Mouse (Mus musculus) 3T3-L1 (cell line): Measurements from ENCODE around the gene Gm49380.
A peak's percentile ranks its signal among the peaks of the same experiment; 100 is the strongest.

Source experiments
- DNase-seq: peaks from one replicate; pipeline ENCODE4 v3.0.0-alpha.2; 2015; ENCODE audit warnings: low read depth, low spot score

Gm49380 gene

DNA sequence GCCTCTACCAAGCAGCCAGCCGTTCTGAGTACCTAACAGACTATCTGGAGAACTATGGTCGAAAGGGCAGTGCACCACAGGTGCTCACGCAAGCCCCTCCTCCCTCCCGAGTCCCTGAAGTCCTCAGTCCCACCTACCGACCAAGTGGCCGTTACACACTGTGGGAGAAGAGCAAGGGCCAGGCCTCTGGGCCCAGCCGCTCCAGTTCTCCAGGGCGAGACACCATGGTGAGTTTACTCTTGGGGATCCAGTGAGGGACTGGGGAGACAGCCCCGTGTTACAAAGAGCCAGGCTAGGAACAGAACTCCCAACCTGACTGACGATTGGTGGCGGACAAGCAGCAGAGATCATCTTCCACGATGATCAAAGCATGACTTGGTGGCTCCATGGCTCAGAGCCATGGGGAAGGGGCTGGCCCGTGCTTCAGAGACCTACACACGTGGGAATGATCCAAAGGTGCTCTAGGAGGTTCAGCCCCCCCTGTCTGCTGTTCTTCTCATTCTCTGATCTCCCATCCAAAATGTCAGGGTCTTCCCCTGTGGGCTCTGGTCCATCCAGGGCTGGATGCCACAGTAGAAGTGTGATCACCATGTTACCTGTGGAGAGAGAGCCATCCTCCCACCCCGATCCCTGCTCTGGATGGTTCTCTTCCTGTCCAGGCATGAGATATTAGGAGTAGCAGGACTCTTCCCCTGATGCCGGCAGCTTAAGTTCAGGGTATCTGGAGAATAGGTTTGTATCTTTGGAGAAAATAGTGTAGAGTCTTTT lies 37.1 kb downstream of the Gm49380 start:
- DNase-seq = no peak

DNA sequence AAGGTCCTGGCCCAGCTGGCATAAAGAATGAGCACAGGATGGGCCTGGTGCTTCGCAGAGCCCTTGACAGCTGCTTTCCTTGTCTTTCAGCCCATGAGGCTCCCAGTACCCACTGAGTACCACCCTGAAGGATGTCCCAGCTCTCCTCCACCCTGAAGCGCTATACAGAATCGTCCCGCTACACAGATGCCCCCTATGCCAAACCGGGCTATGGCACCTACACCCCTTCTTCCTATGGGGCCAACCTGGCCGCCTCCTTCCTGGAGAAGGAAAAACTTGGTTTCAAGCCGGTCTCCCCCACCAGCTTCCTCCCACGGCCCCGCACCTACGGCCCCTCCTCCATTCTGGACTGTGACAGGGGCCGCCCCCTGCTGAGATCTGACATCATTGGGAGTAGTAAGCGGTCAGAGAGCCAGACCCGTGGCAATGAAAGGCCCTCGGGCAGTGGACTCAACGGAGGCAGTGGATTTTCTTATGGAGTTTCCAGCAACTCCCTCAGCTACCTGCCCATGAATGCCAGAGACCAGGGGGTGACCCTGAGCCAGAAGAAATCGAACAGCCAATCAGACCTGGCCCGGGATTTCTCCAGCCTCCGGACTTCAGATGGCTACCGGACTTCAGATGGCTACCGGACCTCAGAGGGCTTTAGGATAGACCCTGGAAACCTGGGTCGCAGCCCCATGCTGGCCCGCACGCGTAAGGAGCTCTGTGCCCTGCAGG lies 37.9 kb downstream of the Gm49380 start:
- no peak for DNase-seq

GRCm38 (mm10) chr9:44074395-44075275 lies 38.7 kb downstream of the Gm49380 start:
- DNase-seq = peak; percentile 37

DNA sequence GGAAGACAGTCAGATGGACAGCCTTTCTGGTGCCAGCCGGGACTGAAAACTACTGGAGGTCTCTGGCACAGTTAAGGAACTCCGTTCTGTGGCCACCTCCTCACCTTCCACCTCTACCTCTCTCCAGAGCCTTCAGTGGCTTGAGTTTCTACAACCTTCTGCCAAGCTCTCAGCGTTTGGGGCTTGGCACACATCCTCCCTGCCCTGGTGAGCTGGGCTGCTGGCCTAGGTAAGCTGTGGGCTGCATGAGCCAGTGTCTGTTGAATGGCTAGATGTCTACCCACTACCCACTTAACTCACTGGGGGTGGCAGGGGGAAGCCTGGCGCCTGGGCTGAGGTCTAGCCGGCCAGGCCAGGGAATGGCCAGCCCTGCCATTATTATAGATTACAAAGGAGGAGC lies 40.2 kb downstream of the Gm49380 start:
- DNase-seq = no peak

GRCm38 (mm10) chr9:44072599-44072915 lies 40.7 kb downstream of the Gm49380 start:
- DNase-seq = peak; percentile 34

- DNase-seq = no peak
Observed at GRCm38 (mm10) chr9:44071914-44072598, 41.2 kb downstream of the Gm49380 start.

DNA sequence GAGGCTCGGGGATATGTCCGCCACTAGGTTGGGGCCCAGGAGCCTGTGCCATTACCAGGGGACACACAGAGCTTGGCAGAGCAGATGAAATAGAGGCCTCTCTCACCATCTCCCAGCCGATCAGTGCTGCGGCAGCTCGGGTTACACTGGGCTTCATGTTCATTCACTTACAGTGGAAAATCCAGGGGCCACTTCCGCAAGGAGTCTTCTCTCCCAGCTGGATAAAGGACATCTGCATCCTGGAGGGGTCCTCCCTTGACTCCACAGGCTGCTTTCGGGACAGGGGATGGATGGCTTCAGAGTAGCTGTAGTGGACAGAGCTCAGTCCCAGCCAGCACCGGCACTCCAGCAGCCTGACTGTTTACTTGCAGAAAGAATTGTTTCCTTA lies 42.5 kb downstream of the Gm49380 start:
- DNase-seq = no peak

- DNase-seq = no peak
Observed at GRCm38 (mm10) chr9:44070113-44070843, 43.0 kb downstream of the Gm49380 start.

DNA sequence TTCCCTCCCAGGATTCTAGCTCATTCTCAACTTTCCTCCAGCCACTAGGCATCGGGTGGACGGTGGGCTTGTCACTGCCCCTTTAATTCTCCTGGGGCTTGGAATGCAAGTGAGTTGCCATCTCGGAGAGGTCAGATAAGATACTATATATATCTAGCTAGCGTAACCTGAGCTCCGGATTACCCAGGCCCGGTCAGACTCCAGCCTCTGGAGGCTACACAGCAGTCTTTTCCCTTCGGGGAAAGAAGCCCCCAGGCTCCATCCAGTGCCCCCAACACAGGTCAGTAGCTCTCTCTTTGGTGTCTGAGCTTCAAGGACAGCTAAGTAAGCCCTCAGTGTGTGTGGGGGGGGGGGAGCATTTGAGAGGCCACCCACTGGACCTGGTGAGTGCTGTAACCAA lies 44.0 kb downstream of the Gm49380 start:
- DNase-seq = no peak

DNA sequence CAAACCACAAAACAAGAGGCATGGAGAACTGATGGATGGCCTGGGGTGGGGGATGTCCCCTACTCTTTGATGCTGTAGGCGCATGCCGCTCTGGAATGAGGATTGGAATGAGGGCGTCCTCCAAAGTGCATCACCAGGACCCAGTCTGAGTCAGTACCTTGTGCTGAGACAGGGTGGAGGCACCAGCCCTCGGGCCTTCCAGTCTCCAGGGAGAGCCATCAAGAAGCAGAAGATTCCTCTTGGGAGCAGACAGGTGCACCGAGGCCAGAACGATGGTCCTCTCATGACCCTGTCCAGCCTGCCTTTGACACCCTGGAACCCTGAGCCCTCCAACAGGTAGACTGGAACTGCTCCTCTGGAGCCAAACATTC lies 45.4 kb downstream of the Gm49380 start:
- DNase-seq = peak; percentile 41

DNA sequence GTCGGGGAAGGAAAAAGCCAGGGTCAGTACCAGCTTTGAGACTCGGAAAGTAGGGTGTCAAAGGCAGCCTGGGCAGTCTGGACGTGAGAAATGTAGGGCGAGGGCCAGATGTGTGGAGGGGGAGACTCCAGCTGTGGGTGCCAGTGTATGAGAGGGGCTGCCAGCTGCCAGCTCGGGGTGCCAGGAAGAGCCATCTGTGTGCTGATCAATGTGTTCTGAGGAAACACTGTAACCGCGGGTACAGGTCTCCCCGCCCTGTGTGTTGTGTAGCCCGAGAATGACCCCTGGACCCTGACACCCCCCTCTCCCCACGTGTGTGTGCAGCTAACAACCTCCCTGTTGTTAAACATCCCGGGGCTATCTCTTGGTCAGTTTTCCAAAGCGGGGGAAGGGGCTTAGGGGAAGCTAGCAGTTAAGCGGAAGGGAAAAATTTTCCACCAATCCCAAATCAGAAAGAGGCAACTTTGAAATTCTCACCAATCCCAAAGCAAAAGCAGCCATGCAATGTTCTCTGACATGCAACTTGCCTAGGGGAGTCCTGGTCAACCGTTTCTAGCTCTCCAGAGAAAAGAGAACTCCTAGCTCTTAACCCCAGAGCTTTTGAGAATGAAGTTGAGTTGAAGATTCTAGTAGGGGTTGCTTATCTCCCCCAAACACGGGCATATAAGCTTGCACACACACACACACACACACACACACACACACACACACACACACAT lies 45.9 kb downstream of the Gm49380 start:
- DNase-seq = no peak

GRCm38 (mm10) chr9:44066785-44067225 lies 46.5 kb downstream of the Gm49380 start, which contains the start of gene Usp2:
TSS of gene Usp2 (plus strand) at chr9:44067021.
- peak; percentile 96 for DNase-seq

DNA sequence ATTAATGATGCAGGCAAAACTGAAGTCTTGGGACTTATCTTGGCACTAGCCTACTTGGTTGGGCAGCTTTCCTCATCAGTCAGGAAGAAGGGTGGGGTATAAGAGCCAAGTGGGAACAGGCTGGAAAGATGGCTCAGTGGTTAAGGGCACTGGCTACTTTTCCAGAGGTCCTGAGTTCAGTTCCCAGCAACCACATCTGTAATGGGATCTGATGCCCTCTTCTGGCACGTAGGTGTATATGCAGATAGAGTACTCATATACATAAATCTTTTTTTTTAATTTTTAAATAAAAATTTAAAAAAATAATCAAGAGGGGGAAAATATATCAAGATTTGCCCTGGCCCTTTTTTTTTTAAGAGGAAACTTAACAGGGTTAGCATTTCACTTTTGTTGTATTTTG lies 48.1 kb downstream of the Gm49380 start:
- DNase-seq = no peak

GRCm38 (mm10) chr9:44058606-44059005 lies 54.7 kb downstream of the Gm49380 start:
- DNase-seq = peak; percentile 71

DNA sequence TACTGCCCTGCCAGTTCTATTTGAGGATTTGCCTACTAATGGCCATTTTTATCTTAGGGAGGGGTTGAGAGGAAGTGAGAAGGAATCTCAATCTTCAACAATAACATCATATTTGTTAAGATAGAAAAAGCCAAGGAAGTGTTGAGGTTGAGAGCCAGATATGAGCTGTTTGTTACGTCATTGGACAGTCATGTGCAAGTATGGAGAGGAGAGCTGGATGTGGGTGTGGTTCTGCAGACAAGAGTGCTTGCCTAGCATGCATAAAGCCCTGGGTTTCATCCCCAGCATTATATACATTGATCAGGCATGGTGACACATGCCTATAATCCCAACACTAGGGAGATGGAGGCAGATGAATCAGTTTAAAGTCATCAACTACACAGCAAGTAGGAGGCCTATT lies 59.4 kb downstream of the Gm49380 start:
- DNase-seq = peak; percentile 63

DNA sequence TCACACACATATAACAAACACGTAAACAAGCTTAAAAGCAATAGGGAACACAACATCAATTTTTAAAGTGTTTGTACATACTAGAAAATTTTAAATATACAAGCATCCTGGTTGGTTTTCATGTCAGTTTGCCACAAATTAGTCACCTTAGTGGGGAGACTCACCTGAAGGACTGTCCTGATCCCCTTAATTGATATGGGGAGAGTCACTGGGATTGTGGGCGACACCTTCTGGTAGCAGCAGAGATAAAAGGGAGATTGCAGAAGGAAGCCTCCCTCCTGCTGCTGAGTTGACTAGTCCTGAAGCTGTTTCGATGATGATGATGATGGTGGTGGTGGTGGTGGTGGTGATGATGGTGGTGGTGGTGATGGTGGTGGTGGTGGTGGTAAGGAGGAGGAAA lies 60.4 kb downstream of the Gm49380 start:
- DNase-seq = no peak

DNA sequence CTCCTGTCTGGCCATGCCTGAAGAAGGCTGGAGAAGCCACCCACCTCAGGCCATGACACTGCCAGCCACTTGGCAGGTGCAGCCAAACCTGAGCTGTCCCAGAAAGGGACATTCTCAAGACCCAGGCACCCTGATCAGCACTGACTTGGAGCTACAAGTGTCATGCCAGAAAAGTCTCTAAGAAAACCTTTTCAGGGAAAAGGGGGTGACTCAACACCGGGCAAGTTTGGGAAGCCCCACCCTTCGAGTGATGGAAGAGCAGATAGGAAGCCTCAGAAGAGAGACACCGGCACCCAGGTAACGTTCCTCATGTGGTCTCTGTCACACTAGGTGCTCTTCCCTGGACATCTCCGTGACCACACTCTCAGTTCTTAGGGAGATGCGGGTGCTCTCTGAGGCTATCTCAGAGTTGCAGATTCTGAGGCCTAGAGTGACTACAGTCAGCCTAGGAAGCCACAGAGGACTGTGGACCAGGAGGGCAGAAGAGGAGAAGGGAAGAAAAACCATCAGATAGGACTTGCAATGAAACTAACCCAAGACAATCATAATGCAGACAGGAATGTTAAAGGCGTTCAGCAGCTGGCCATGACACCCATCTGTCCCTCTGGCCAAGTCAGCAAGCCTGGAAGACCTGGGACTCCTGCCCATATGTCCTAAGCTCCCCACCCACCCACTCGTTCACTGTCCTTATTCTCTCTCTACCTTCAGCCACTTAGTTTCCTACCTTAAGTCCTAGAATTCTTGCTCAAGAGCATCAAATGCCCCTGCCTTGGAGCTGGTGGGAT lies 63.7 kb downstream of the Gm49380 start:
- DNase-seq = peak; percentile 39

DNA sequence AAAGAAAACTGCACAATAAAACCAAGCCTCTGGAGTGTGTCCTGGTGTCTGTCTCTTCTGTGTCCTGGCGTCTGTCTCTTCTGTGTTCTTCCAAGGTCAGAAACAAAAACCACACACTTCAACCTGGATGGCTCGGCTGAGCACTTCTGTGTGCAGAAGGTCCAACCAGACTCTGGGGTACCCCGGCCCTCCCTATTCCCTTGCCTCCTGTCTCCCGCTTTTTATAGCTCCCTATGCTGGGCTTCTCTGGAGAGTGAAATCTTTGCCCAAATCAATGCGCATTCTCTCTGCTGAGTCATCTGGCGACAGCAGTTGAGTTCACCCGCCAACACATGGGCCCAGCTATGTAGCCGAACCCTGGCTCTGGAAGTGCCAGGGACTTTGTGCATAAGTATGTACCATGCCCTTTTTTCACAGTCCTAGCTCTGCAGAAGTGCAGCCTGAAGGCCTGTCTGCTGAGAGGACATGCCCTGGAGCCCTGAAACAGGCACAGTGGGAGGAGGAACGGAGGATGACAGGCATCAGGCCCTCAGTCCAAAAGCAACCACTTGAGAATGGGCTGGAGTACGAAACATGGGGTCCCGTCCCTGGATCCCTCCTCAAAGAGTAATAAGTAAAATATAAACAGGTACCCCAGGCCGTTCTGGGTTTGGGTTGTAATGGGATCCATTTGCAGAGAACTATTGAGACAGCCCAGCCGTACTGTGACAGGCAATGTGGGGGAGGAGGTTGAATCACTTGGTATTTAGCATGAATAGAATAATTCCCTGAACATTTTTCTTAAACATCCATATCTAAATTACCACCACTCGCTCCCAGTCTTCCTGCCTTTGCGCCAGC lies 64.5 kb downstream of the Gm49380 start:
- DNase-seq = peak; percentile 65
